Mouse (Mus musculus): ENCODE measurements around the gene R3hdml. TPM values are rescaled to one million over a fixed set of nuclear protein-coding genes. Genes with fewer than 3 reads are reported as not detected.

R3hdml gene
- 0.96 and 1.2 TPM in 2 replicates for polyA plus RNA-seq (2012; rRNA removed)

DNA sequence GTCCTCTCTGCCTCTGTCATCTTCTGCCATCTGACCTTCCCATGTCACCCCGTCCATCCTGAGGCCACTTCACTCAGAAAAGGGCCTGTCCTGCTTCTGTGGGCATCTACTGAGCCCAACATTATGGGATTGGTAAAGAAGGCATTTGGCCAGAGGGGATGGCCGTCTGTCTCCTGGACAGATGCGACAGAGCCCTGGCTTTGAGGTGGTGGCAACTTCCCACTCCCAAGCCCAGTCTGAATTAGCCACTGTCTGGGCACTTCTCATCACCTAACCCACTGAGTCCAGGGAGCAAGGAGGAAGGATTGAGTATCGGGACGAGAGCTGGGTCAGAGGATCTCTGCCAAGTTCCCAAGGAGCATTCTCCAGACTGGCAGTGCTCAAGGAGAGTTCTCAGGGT is at the start of gene R3hdml:
Gene R3hdml (plus strand): TSS at position 301 of the 400 bp plus-strand sequence.

DNA sequence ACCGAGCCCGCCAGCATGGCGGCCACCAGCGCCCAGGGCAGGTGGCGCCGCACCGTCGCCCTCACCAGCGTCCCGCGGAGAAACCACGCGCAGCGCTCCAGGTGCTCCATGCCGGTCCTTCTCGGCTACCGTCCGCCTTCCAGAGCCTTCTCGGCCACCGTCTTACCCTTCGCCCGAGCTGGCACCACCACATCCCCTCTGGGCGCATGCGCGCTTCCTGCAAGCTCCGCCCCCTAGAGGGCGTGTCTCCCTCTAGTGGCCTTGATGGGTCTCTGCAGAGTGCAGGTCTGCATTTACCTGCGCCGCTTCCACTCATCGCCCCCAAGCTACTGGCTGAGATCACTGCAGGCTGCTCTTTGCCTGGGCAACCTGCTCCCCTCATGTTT is 19.7 kb upstream of the R3hdml start, which contains the start of gene Fitm2:
Gene Fitm2 (minus strand): TSS at position 164 of the 386 bp plus-strand sequence.

DNA sequence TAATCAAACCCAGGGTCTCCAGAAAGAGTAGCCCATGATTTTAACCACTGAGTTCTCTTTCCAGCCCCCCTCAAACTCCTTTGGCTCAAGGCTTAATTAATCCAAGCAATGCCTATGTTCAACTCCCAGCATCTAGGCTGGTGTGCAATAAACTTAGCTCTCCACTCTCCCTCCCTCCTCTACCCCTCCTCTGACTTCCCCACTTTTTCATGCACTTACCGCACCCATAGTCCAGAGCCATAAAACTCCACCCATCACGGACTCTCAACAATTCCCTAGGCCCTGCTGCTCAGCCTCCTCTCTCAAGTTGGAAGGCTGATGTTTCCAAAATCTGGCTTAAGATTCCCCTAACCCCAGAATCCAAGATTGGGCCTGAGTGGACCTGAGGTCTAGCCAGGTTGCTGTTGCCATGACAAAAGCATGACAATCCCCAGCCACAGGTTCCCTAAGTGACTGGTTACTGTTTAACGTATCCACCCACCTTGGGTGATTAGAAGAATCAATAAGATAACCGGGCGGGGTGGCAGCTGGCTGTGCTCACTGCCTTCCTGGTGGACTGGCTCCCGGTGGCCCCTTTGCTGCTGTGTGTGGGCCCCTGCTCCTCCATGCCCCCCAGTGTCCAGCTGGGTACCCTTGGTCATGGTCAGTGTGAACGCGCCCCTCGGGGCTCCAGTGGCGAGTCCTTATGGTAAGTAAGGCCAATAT is 14.3 kb downstream of the R3hdml start, which contains the start of gene Hnf4a:
Gene Hnf4a (plus strand): TSS at position 509 of the 705 bp plus-strand sequence.

Other genes with a start within 250 kb of the R3hdml start
- gene Jph2, start 94.3 kb upstream of the R3hdml start, polyA plus RNA-seq (2012; rRNA removed), result 66.9 and 78.2 TPM in 2 replicates
- 7.3 and 10.6 TPM in 2 replicates for gene Oser1, start 67.6 kb upstream of the R3hdml start, polyA plus RNA-seq (2012; rRNA removed)
- 3.4 and 3.9 TPM in 2 replicates for gene Gdap1l1, start 53.8 kb upstream of the R3hdml start, polyA plus RNA-seq (2012; rRNA removed)
- gene Fitm2, start 19.7 kb upstream of the R3hdml start, polyA plus RNA-seq (2012; rRNA removed), result 8.9 and 9.1 TPM in 2 replicates
- 585 and 658 TPM in 2 replicates for gene Hnf4a, start 14.5 kb downstream of the R3hdml start, polyA plus RNA-seq (2012; rRNA removed)
- 15.5 and 21.1 TPM in 2 replicates for gene Ttpal, start 110.0 kb downstream of the R3hdml start, polyA plus RNA-seq (2012; rRNA removed)
- 179 and 235 TPM in 2 replicates for gene Serinc3, start 152.8 kb downstream of the R3hdml start, polyA plus RNA-seq (2012; rRNA removed)
- gene Pkig, start 166.1 kb downstream of the R3hdml start, polyA plus RNA-seq (2012; rRNA removed), result 95.9 and 103 TPM in 2 replicates